Mouse (Mus musculus) C2C12 (cell line): ENCODE measurements around the gene Gpc6.

Experiments used
- CTCF ChIP-seq: IDR thresholded peaks from one replicate; pipeline ENCODE4 v1.5.1; 2011; ENCODE audit not compliant: control insufficient read depth, insufficient read depth, insufficient read length
- MYOD1 ChIP-seq: IDR thresholded peaks from one replicate; pipeline ENCODE4 v1.6.1; 2011; ENCODE audit warnings: low read depth; ENCODE audit not compliant: control insufficient read depth, insufficient read length
- USF1 ChIP-seq: IDR thresholded peaks from one replicate; pipeline ENCODE4 v1.6.1; 2011; ENCODE audit warnings: low read depth, mild to moderate bottlenecking, control low read depth, moderate library complexity

GRCm38 (mm10) chr14:117514829-117515228 lies 589.7 kb downstream of the Gpc6 start:
- TF ChIP-seq USF1 (no peak), CTCF (no peak), MYOD1 (no peak)
